In genomic region chr9:102862260-102862659, GRCm38 (mm10) we compare ENCODE assay signal across 9 mouse cellular contexts.
"Had no signal": no experiment of that assay in that cellular context is flagged by ENCODE, and none has a peak within 500 bp of the region (broad histone marks: within the 10 kb centered on the region; RNA-seq: fewer than 3 reads in every experiment).

No protein-coding gene starts in this region.

- H3K27me3 ChIP-seq: limb, embryonic 15.5 days; liver, embryonic 13.5 days; midbrain, embryonic 13.5 days had no signal

- H3K9me3 ChIP-seq: limb, embryonic 15.5 days; liver, embryonic 13.5 days; midbrain, embryonic 13.5 days had no signal

- DNase-seq: layer of hippocampus, adult 9-11 months; layer of hippocampus, postnatal 36 days; liver, embryonic 13.5 days; lung, adult 18-20 months; right cerebral cortex, postnatal 14 days; thymus, adult 2 months; thymus, postnatal 25 days had no signal

- ATAC-seq: midbrain, embryonic 13.5 days had no signal

- H3K4me2 ChIP-seq: limb, embryonic 15.5 days; liver, embryonic 13.5 days; midbrain, embryonic 13.5 days had no signal

- H3K4me3 ChIP-seq: limb, embryonic 15.5 days; liver, embryonic 13.5 days; midbrain, embryonic 13.5 days had no signal

- H3K27ac ChIP-seq: limb, embryonic 15.5 days; midbrain, embryonic 13.5 days had no signal

- H3K9ac ChIP-seq: limb, embryonic 15.5 days; liver, embryonic 13.5 days; midbrain, embryonic 13.5 days had no signal
